Mouse (Mus musculus): ENCODE data around the gene Emp3.

- no peak for TF ChIP-seq POLR2A (IDR thresholded peaks at IDR 0.05; ENCODE audit: low read depth, low read length)
- no peak for TF ChIP-seq CTCF (IDR thresholded peaks at IDR 0.05; ENCODE audit: borderline replicate concordance, insufficient read depth, low read length)
Observed at GRCm38 (mm10) chr7:45956611-45957010, 35.4 kb upstream of the Emp3 start.

Data from embryonic fibroblast, embryonic 13.5 days (primary cell).